Mouse (Mus musculus): ENCODE data around the gene Pcsk5.

Pcsk5 gene

DNA sequence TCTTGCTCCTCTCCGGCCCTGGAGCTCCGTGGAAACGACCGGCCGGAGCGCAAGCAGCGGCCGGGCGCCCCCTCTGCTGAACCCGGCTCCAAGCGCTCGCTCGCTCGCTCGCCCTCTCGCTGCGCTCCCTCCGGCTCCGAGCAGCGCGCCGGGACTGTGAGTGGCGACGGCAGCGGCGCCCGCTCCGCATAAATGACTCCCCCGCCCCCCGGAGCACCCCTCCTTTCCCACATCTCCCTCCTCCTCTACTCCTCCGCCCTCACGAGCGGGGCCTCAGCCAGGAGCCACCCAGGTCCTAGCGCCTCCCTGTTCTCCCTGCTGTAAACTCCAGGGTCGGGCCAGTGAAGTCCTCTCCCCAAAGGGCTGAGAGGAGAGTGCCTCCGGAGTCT is at the start of gene Pcsk5:
Gene Pcsk5 (minus strand): TSS at position 162 of the 389 bp plus-strand sequence.
- no peak for DNase-seq (ENCODE audit: low read depth, low spot score)

DNA sequence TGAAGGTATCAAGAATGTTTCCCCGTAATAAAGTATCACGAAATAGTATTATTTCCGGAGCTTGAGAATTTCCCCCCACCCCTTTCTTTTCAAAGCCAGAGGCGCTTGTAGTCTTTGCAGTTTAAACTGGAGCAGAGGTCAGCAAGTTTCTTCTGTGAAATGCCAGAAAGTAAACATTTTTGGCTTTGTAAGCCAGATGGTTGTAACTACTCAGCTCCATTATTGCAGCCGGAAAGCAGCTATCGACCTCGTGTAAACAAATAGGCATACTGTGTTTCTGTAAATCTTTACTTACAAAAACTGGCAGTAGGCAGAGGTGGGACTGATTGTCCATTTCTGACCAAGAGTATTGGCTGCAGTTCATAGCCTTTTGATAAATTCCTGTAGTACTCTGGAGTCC is 38.4 kb upstream of the Pcsk5 start:
- no peak for DNase-seq (ENCODE audit: low read depth, low spot score)

DNA sequence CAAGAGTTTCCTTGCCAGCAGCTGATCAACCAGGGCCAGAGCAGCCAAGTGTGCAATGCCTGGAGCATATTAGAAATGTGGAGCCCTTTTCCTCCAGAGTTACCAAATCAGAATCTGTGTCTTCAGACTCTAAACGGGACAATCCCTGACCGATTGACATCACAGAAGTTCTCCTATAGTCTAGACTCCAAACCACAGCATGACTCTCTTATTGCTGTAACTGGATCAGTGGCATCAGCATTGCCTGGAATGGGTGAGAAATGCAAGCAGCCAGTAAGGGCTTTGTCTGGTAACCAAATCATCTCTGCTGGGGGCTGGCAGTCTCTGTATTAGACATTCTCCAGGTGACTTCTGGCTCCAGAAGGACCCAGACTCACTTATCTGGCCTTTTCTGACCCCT is 37.0 kb upstream of the Pcsk5 start:
- DNase-seq (ENCODE audit: low read depth, low spot score): no peak

DNA sequence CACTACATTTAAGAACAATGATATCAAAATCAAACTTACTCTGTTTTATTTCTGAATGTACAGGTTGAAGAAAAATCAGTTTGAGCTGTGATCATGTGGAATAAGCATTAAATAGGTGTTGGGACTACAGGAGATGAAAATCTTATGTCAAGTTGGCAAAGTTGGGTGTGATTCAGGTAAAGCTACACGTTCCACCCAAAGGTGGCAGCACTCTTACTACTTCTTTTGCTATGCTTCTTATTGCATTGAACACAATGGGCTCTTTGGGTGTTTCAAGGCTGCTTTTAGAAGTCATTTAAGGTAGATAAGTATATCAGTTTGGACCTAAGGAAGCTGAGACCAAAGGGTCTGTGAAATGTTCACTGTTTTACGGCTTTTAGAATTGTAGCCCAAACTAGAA is 36.3 kb upstream of the Pcsk5 start:
- DNase-seq (ENCODE audit: low read depth, low spot score): no peak

DNA sequence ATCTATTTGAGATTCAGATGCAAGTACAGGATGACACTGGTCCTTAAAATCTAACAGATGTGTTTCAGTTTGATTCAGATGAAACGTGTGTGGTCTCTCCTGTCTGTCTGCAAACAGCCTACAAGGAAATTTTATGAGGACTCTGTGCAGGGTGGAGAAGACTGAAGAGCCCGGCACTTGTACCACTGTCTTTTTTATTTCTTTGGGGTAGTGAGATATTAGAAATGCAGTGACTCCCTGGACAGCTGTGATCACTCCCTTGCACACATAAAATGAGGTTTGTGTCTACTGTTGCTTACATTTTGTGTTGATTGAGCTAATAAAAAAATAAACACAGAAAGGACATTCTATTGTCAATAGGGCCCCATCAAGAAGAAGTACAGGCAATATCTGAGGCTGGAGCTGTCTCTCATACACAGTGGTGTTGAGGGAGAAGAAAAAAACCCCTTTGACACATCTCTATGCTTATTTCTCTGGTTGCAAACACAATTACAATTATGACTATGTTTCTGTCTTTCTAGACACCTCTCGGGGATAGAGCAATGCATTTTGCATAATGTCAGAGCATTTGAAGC is 29.0 kb upstream of the Pcsk5 start:
- DNase-seq (ENCODE audit: low read depth, low spot score): no peak

DNA sequence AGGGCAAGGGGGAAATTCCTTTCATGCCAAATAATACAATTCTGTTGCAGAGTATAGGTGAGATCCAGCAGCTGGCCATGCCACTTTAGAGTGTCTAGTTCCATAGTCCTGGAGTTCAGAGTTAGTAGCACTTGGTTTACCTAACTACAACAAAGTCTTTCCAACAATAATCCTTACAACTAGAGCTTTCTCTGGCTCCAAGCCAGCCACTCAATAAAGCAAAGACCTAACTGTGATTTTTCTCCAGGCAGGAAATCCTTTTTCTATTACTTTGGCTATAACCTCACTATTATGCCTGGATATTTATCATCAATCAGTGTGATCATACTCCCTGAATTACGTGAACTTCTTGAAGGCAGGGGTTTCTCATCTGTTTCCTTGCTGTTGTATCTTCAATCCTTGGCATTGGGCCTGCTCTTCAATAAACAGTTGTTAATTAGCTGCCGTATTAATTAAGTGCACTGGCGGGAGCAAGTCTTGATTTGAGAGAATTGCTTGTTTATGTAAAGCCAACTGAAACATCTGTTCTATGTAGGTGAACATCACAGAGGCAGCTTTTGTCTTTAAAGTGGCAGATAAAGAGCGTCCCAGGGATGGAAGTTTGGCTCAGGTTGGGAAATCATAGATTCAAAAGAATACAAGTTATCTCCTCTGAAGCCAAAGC is 23.1 kb upstream of the Pcsk5 start:
- no peak for DNase-seq (ENCODE audit: low read depth, low spot score)

DNA sequence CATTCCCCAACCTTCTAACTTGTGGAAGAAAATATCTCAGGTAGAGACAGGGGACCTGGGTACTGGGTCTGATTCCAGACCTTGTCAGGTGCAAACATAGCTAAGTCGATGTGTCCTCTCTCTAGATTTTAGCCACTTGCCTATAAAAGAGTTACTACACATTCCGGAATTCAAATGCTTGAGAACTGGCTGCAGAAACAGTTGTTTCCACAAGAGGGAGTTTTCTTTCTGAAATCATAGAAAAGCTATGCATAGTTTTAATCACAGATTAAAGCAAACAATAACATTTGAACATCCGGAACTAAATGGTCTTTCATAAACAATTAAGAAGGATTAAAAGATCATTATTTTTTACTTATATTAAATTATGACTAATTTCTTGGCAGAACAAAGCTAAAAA is 19.3 kb upstream of the Pcsk5 start:
- DNase-seq (ENCODE audit: low read depth, low spot score): no peak

DNA sequence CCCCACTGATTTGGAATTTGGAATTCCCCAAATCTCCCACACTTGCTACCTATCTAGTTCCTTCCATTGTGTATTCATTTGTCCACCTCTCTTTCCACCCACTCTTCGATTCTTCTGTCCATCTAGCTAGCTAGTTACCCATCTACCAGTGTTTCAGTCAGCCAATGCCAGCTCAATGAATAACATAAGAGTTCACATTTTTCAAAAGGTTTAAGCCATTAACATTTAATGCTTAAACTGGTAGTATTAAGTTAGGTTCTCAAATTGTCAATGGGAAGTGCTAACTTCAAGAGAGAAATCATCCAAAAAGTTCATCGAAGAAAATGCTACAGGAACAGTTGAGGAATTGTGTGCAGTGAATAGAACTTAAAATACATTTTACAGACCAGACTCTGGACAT is 11.0 kb upstream of the Pcsk5 start:
- DNase-seq (ENCODE audit: low read depth, low spot score): no peak

DNA sequence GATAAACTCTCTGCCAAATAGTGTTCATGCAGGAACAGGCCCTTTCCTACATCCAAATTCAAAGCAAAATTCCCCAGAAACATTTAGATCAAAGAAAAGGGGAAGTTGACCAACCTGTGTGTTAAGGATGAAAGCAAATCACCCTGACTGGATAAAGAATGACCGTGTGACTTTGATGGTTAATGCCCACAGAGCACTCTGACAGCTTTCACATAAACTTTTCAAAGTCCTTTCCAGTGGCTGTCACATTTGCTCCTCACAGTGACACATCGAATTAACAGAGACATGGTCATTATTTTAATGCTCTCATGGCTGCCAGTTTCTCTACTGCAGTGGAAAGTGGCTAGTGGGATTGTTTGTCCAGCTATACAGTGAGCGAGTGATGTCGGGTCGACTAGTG is 8.5 kb upstream of the Pcsk5 start:
- no peak for DNase-seq (ENCODE audit: low read depth, low spot score)

DNA sequence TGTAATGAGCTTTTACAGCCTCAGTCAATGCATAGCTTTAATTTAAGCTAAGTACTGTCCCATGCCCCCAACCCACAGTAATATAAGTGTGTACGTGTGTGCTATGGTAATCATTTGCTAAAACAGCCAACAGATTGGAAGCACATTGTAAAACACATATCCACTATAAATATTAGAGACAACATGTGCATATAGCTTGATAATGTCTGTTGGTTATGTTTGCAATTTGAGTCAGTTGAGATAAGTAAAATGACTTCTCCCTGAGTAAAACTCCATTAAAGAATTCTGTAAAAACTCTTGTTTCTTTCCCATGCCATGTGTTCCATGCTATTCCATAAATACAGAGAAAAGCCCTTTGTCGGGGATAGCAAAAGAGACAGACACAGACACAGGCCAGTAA is 4.2 kb upstream of the Pcsk5 start:
- no peak for DNase-seq (ENCODE audit: low read depth, low spot score)

DNA sequence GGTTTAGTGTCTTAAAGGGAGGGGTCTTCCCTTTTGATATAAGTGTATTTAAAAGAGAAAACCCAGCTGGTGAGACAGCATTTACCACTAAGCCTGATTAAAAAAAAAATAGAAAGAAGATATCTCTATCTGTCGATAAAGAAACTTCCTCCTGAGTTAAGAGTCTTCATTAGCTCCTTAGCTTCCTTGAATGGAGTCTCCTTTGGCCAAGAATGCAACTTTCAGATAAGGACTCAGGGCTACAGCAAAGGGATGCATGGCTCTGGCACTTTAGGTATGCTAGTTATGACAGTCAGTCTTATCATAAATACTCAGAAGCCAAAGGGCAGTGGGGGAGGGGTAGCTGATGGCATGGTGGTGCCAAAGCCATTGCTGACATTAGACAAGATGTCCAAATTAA is 2.4 kb upstream of the Pcsk5 start:
- DNase-seq (ENCODE audit: low read depth, low spot score): no peak

DNA sequence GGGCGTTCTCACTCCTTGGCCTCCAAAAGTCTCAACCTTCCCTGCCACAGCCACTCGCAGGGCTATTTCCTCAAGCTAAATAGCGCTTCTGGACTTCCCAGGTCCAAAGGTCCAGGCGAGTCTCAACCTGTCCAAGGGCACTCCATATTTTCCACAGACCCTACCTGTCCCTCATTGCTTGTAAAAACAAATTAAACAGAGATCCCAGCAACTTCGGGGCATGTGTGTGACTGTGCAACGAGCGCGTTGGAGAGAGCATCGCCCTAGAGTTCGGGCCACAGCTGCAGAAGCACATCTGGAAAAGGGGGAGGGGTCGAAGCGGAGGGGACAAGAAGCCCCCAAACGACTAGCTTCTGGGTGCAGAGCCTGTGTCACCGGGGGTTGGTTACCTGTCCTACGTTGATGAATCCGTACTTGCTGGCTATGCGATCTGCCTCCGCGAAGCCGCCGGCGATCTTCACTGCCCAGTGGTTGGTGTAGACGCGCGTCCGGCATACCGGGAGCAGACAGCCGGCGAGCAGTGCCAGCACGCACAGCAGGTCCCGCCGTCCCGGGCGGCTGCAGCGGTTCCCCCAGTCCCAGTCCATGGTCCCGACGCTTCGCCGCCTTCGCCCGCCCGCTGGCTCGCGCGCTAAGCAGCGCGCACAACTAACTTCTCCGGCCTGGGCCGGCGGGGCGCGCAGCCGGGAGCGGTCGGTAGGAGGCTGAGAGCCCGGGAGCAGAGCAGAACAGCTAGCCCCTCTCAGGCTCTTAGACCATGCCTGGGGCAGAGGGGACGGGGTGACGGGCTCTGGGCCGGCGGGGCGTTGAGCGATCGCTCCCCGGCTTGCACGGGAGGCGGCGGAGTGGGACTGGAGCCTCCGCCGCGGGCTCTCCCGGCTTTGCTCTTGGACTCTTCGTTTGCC is 614 bp downstream of the Pcsk5 start:
- no peak for DNase-seq (ENCODE audit: low read depth, low spot score)

DNA sequence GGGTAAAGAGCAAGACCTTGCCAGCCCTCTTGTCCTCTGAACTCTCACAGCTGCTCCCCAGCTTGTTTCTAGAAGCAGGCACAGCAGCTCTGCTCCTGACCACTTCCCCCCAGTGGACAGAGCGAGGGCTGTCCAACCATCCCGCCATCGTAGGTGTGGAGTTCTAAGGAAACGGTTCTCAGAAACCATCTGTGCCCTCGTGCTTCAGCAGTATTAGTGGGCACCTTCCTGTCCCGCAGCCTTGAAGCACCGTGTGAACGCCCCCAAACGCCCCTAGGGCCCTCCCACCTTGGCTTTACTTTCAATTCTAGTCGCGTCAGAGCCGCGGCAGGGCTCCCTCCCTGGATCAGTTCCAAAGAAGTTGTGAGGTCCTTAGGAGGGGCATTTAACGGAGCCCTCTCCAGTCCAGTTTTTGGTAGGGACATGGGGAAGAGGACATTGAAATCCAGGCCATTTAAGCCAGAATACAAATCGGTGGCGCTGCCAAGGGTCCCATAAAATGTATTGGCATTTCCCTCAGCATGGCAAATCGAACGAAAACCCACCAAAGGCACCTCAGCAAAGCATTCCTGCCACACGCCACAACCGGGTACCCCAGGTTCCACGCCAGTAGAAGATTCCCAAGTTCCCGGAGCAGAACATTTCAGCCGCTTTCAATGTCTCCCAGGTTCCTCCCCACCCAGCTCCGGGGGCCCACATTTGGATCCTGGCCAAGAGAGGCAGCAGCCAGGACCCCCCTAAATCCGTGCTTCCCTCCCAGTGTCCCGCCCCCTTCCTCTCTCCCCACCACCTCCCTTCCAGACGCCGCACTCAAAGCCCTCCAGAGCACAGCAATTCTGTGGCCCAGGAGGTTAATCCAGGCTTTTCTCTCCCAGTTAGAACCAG is 1.5 kb downstream of the Pcsk5 start:
- DNase-seq (ENCODE audit: low read depth, low spot score): no peak

DNA sequence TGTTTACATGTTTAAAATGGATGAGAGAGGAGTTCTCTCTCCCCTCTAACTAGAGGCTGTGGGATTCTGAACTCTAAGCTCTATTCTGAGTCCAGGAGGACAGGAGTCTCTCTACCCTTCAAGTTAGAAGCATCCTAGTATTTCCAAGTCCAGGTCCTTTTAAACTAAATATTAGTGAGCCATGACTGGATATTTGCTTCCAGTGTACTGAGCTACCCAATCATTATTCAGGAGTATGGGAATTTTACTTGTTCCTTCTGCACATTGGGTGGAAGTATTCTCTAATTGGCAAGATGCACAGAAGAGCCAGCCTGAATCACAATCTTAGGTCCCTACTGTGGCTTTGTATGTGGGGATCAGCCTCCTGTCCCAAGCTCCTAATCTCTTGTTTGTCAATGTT is 2.5 kb downstream of the Pcsk5 start:
- no peak for DNase-seq (ENCODE audit: low read depth, low spot score)

DNA sequence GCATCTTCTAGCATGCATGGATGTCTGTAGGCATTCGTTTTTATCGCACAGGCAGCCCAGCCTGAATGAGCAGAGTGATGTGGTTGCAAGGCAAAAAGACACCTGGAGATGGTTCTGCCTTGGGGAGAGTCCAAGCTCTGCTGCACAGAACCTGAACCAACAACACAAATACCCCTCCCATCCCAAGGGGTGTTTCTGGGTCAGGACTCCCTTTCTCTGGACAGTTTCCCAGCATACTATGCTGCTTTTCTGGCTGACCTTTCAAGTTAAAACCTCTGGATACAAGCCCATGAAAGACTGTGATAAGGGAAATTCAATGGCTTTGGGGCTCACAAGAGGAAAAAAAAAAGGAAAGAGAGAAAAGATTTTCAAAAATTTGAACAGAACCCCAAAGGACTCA is 6.1 kb downstream of the Pcsk5 start:
- DNase-seq (ENCODE audit: low read depth, low spot score): no peak

DNA sequence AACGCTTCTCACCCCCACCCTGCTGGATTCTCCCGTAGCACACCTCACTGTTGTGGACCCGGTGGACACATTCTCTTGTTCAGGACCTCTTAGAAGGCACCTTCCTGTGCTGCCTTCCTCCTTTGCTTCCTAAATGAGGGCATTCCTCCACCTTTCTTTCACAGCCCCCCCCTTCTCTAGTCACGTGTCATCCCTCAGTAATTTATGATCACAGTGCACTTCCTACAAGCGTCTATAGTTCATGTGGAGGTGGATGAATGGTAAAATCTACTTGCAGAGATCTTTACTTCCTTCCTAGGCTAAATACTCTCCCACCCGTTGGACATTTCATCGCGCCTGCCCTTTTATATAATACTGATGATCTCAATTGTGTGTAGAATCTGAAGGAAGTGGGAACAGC is 9.0 kb downstream of the Pcsk5 start:
- DNase-seq (ENCODE audit: low read depth, low spot score): no peak

DNA sequence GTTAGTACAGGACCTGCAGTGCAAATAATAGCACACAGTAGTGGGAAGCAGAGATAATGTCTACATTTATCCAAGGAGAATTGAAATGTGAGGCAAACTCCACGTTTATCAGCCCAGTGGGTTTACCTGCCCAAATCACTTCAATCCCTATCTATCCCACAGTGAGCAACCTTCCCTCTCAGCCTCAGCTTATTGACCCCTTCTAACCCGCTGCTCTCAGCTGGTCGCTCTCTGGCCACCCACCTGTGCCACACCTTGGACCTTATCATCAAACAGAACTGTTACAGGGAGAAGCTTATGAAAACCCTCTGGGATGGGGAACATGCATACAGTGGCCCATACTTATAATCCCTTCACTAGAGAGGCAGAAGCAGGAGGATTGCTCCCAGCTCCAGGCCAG is 10.7 kb downstream of the Pcsk5 start:
- no peak for DNase-seq (ENCODE audit: low read depth, low spot score)

DNA sequence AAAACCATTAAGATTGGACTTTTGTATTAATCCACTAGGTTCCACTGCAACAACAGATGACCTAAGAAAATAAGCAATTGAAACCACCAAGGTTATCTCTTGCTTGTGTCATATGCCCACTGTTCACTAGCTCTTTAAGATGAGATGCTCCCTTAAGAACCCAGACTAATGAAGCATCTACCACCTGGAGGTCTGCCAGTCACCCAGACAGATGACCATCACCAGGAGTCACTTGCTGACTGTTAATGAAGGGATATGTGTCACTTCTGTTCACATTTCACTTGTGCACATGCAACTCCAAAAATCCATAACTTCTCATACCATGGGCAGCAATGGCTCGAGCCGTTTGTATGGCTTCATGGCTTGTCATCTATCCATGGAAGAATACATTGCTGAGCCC is 17.4 kb downstream of the Pcsk5 start:
- DNase-seq (ENCODE audit: low read depth, low spot score): no peak

DNA sequence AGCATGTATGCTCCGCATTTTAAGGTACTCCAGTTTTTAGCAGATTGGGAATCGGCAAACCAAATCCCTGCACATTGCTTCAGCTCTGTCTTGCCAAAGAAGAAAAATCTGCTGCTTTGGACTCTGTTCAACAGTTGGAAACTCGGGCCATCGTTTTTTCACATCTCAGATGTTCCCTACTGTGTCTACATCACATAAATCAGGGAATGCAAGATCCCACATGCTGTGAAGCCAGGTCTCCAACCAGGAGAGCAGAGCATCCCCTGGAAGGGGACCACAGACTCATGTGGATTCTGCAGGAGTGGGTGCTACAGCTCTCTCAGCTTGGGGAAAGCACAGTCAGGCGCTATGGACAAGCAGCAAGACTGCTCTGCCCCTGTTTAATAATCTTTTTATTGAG is 18.4 kb downstream of the Pcsk5 start:
- DNase-seq (ENCODE audit: low read depth, low spot score): no peak

DNA sequence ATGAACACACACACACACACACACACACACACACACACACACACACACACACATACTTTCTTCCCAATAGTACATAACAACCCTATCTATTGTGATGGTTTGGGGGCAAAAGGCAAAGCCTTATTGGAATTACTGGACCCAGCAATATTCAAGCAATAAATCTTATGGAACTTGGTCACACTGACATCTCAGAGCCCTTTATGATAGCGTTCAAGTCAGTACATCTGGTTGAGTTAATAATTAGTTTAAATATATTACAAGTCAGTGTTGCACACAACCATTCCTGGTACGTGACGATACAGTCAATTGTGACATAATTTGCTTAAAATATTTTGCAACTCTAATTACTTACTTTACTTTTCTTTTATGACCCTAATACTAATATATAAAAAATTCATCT is 22.4 kb downstream of the Pcsk5 start:
- no peak for DNase-seq (ENCODE audit: low read depth, low spot score)

DNA sequence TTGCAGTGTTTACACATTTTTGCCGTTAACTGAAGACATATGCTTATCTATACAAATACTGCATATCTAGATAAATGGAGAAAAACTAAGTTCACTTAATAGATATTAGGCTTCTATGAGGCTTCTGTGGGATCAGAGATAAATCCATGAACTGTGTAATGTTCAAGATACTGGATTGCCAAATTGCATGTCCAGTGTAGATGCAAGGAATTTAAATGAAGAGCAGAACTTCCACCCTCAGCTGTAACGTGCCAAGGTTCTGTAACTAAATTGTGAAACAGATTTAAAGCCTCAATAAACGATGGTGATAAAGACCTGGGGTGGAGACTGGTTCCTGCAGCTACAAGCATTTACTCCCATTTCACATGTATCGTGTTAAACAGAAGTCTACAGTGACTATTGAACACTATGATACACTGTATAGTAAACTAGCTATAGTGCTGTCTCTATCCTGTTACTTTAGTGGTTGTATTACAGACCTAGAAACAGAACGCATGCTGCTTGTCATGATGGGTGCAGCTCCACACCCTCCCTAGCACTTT is 23.9 kb downstream of the Pcsk5 start:
- DNase-seq (ENCODE audit: low read depth, low spot score): no peak

DNA sequence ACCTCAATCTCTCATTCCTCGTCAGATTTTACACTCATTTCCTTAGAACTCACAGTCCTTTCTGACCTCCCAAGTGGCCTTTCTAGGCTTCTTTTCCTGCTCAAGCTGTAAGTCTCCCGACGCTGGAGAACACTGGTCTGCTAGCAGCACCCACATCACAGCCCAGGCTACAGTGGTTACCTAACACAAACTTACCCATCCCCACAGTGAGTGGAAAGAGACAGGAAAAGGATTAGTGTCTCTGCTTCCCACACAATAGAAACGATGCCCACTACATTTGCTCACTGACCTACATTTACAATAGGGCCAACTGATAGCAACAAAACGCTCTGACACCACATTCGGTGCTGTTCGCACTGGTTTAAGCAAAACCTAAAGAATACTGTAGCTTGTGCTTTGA is 24.8 kb downstream of the Pcsk5 start:
- DNase-seq (ENCODE audit: low read depth, low spot score): no peak

Data from CD4-positive helper T cell, adult 2 months (primary cell).